Mouse (Mus musculus) spleen, embryonic (tissue): ENCODE measurements around the gene Agap1.

ENCODE experiments used
- CTCF ChIA-PET: fragments of 350-600 bp; sonication (Branson Sonifier 250); formaldehyde crosslinking; loops from one replicate; lab custom pipeline; 2022; lab: Charles Lee

Gene Agap1

DNA sequence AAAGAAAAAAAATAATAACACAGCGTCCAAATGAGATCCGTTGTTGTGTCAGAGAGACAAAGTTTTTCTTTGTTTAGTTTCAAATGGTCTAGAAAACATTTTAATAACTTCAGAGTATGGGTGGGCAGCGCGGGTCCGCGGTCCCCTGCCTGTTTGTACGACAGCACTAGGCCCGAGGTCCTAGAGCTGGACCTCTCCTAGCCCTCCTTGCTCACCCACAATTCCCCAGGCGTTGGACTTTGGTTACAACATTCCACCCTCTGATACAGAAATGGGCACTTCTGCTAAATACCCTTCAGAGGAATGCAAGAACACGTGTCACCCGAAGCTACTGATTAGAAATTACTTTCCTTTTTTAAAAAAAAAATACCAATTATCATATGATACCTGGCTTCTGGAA, 296.7 kb downstream of the Agap1 start:
- CTCF ChIA-PET, result no interaction called here

DNA sequence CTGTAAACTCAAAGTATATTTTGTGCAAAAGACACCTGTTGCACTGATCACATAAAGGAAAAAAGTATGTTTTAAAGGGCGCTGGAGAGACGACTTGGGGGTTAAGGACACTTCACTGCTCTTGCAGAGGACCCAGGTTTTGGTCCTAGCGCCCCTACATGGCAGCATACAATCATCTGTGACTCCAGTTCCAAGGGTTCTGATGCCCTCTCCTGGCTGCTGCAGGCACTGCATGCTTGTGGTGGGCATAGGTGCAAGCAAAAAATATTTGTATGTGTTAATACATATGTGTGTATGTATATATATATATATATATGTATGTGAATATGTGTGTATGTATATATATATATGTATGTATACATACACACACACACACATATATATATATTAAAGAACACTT, 298.1 kb downstream of the Agap1 start:
- CTCF ChIA-PET, result no interaction called here

DNA sequence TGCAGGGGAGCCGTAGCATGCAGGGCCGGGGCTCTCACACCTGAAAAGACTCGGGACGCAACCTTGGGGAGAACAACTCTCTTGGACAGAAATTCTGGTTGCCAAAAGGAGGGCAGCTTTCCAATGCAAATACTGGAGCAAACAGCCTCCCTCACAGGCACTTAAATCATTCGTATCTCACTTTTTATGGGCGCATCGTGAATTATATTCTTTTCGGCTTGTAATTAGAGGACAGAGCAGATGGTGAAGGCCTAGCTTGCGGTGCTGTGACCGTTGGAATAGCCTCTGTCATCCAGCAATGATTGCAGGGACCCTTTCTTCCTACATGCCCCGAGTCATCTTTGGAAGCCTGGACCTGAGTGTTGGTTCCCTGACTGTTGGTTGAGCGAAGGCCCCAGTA, 300.8 kb downstream of the Agap1 start:
- CTCF ChIA-PET, result no interaction called here

DNA sequence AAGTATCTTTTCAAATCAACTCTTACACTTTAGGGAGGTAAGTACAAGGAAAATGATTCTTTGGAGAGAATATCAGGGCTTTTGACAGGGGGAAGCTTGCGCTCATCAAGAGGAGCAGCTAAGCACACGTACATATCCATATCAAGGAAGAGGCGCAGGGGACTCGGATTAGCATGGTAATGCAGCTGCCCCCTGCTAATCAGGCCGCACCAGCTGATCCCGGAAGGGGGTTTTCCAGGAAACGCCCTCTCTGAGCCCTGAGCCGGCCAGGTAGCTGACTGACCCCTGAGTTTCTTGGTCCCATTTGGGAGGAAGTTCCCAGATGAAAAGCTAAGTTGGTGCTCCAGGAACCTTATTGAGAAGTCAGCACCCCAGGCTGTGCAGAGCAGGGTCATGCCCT, 301.8 kb downstream of the Agap1 start:
- CTCF ChIA-PET, result no interaction called here

DNA sequence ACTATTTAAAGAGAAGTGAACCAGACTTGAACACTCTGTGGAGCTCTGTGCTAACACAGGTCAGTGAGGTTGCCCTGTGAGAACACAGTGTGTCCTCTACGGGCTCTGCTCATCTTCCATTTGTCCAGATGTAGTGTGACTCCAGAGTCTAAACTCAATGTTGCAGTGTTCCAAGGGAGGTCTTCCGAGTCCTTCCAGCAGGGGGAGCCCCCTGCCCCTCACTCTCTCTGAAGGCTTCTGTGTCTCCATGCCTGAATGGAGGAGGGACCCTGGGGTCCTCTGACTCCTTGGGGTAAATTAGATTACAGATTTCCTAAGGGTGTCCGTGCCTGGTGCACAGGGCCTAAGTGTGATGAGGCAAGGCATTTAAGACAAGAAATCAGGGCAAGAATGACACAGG, 302.9 kb downstream of the Agap1 start:
- CTCF ChIA-PET, result no interaction called here

DNA sequence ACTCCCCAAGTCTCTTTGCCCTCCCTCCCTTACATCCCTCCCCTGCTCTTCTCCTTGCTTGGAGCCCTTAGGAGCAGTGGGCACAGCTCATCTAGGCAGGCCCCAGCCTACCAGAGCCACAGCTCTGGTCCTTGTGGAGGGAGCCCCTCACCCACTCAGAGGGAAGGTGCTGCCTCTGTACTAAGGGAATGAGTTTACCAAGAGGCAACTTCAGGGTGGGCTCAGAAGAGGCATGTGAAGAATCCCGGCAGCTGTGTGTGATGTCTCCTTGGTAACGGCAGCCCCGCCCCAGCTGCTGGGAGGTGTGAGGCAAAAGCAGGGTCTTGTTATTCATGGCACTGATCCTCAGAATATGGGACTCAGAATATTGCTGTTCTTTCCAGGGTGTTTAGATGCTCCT, 309.3 kb downstream of the Agap1 start:
- CTCF ChIA-PET, result no interaction called here

DNA sequence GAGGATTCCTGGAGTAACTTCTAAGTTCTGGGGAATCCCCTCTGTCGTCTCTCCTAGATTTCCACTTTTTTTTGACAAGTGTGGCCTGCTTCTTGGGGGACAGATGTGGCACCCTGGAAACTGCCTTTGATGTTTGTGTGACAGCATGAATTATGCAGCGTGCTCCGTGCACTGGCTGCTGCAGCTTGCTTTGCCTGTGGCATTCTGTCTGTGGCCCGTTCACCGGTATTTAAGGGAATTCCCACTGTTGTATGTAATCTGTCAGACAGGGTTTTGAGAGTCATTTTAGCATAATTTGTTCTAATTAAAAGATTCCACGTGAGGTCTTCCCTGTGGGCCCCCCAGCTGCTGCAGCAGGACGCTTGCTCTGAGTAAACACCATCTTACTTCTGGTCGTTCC, 312.3 kb downstream of the Agap1 start:
- CTCF ChIA-PET, result no interaction called here

DNA sequence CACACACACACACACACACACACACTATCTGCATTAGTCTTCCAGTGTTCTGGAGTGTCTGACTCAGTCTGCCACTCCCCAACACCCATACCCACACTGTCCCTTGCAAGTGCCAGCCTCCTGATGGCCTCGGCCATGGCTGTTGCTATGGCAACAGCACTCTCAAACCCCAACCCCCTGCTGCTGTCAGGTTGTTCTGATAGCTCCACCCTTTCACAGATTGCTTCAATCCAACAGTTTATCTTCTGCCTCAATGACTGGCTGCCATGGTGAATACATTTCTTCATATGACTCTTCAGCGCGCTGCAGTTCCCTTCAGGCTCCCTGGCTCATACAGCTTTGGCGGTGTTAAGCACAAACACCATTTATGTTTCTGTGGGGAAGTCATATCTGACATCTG, 315.0 kb downstream of the Agap1 start:
- CTCF ChIA-PET, result no interaction called here

DNA sequence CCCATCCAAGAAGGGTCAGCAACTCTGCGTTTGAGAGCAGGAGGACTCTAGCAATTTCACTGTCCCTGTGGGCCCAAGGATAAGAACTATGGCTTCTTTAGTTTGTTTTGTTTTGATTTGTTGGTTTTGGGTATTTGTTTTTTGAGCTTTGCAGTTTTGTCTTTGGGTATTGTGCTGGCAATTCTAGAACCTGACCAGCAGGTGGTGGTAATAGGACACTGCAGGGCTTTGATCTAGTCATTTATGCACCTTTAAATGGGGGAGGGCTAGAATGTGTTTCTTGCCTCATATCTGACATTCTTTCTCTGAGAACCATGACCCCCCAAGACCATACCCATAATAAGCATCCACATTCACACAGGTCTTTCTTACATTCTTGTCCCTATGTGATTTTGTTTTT, 315.7 kb downstream of the Agap1 start:
- CTCF ChIA-PET, result no interaction called here

DNA sequence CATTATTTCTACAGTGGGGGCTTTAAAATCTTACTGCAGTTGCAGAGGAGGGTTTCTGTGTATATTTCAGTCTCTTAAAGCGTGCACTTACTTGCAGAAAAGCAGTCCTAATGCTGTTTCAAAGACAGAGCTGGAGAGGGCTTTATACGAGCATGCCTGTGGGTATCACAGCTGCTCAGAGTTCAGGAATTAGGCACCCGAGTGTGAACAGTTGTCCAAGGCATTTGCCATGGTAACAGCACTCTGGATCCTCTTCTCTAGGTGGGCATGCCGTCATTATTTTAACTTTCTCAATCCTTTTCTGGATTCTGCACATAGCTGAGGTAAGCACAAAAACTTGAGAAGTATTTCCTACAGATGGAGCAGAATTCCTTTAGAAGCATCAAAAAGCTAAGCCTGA, 321.1 kb downstream of the Agap1 start:
- CTCF ChIA-PET, result interaction anchor here (0.6 kb wide), 1 partner anchor 163 kb away, joined by 4 read pairs; no protein-coding TSS in a partner anchor

DNA sequence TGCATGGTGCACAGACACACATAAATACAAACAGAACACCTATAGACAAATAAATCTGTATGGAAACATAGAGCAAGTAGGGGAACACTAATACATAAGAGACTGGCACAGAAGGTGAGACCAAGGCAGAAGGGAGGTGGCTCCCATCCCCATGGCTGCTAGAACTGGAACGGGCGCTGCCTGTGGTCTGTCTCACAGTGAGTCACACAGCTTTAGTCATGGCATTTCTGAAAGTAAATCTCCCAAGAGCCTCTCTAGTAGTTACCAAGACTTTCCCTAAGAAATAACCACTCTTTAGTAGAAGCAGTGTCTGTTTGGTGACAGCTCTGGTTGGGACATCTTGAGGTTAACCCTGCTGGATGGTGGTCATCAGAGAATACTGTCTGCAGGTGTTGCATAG, 326.1 kb downstream of the Agap1 start:
- CTCF ChIA-PET, result no interaction called here

DNA sequence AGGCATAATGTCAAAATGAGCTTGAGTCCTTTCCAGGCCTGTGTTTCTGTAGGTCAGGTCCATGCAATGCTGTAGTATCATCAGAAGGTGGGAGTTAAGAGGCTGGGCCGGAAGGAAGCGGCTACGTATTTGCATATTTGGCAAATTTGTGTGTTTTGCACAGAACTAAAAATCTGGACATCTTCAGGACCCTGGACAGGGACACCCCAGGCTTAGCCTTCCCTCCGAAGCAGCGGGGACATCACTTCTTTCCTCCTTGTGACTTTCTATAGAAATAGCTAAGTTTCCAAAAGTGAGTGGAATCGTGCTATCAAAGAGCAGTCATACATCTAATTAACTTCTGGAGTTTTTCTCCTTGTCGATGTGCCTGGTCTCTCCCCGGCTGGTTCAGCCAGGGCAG, 327.3 kb downstream of the Agap1 start:
- CTCF ChIA-PET, result no interaction called here

DNA sequence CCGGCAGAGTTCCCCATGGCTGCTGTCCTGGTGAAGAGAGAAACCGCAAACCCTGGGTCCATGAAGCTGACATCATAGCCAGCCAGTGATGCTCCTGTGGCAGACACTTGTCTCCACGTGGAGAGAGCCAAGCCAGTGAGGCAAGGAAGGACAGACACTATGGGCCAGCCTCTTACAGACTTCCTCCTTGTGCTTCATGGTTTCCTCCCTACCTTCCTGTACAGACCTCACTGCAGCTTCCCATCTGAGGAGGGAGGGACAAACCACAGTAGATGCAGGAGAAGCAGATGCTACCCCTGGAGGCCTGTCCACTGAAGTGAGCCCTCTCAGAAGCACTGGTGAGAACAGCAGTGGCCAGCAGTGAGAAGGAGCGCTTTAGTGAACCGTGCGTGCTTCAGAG, 332.2 kb downstream of the Agap1 start:
- CTCF ChIA-PET, result no interaction called here

DNA sequence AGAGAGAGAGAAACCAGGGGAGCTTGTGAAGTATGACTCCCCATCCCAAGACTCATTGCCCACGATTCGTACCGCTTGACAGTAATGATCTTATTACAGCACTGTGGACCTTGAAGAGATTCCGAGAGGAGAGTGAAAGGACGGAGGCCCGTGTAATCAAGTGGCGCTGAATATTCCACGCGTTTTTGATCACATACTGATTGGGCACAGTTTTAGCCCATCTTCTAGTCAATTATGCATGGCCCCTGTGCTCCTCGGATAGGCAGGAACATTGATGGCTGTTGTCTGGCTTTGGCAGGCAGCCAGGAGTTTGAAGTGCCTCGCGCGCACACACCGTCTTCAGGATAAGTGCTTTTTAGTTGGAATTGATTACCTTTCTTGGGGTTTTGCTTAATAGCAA, 344.1 kb downstream of the Agap1 start:
- CTCF ChIA-PET, result no interaction called here

DNA sequence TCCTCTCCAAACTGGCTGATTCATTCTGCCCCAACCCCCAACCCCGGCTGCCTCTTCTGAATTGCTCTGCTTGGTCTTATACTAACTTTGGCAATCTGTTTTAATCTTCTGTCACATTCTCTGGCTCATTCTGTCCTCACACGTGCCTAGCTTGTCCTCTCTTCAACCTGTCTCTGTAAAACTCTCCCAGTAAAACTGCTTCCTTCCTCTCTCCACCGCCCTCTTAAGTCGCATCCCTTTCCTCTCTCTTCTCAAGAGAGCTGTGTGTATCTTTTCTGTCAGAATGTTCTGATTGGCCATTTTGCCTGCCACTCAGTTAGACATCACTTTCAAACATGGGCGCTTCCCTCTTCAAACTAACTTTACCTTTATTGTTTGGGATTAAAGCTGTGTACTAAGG, 346.9 kb downstream of the Agap1 start:
- CTCF ChIA-PET, result no interaction called here

DNA sequence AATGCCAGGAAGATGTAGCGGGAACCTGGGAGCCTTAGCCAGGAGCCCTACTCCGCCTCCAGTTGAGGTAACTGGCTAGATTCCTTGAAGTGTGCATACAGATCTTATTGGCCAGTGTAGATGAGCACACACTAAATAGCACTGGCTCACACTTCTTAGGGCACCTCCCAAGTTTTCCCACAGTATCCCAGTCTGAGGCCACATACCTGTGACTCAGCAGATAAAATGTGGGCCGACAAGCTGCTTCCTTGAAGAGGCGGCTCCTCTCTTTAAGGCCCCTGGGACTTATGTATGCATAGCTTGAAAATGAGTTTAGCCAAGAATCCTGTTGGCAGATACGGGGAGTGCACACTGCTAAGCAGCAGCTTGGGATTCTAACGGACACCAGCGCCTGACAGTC, 350.4 kb downstream of the Agap1 start:
- CTCF ChIA-PET, result no interaction called here

DNA sequence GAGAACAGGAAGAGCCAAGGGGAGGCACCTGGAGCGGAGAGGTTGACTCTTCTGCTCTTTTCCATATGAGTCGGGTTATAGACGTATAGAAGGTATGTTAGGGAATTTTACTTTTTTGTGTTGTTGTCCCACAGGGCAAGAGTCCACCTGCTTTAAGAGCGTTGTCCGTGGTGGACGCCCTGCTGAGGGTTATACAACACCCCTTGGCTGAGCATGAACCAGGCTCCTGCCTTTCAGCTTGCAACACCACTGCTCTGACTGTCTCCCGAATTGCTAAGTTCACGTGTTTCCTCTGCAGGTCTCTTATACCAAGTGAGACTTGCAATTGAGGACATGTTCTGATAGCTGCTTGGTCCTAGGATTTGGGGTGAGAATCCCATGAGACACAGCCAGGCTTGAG, 358.2 kb downstream of the Agap1 start:
- CTCF ChIA-PET, result no interaction called here

DNA sequence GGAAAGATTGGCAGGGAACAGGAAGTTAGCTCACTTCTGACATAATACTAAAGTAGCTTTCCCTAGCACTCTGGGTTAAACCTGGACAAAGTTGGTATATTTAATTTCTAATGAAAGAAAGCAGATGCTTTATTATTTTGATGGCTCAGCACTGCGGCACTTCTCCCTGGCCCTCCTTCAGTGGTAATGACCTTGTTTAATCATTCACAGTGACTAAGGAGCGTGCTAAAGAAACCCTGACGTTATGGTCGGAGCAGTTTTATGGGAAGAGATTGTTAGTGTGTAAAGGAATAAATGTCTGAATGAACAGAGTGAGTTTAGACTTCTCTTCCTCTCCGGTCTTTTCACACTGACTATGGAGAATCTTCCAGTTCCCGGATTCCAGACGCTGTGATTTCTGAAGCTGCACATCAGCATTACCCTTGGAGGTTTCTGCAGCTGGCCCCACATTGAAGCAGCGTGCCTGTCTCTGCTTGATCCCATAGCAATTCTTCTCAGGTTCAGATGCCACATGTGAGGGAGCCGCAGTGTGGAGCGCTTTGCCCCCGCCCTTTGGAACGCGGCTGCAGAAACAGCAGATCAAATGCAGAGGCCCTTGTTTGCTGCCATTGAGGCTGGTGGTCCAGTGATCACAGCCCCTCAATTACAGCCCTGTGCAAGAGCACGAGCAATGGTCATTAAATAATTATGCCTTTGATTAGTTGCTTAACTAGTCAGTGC, 362.0 kb downstream of the Agap1 start:
- CTCF ChIA-PET, result no interaction called here

DNA sequence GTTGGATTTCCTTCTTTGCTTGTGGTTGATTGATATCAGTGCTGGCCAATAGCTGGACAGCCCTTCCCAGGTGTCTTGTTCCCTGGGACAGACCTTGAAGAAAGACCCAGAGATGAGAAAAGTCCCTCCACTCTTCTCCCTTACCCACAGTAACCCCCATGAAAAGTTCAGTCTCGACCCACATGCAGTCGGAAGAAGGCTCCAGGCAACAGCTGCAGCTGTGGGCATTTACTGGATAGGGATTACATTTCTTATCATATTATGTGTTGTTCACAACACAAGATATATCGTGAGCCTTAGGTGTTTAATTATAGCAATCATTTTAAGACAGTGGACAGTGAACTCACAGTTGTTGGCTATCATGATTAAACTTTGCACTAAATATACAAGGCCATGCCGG, 367.2 kb downstream of the Agap1 start:
- CTCF ChIA-PET, result no interaction called here

DNA sequence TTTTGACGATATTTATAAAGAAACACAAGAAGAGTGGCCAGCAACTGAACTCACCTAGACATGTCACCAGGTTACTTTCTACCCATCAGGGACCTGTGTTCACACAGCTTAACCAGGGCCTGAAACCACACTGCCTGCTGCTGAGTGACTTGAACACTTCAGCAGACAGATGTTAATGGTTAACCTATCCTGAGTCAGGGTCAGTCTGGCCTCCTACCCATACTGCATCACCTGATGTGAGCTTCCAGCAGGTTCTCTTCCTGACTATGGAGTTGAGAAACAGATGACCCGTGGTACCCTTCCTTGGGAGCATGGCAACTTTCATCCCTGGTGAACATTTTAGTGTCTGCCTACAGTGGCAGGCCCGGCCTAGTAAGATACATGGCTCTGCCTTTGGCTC, 367.8 kb downstream of the Agap1 start:
- CTCF ChIA-PET, result no interaction called here

DNA sequence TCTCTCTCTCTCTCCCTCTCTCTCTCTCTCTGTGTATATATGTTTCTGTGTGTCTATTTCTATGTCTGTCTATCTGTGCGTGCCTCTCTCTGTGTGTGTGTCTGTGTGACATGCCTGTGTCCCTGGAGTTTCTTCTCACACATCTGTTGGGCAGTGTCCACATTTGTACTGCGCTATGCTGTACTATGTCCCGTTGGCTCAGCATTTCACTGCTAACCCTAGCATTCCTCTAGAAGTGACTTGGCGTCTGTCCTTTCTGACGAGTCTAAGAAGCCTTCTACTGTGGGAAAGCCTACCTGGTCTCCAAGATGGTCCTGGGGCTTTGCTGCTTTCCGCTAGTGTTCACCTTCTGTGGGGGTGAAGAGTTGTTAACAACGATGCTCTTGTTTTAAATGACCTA, 368.4 kb downstream of the Agap1 start:
- CTCF ChIA-PET, result no interaction called here

DNA sequence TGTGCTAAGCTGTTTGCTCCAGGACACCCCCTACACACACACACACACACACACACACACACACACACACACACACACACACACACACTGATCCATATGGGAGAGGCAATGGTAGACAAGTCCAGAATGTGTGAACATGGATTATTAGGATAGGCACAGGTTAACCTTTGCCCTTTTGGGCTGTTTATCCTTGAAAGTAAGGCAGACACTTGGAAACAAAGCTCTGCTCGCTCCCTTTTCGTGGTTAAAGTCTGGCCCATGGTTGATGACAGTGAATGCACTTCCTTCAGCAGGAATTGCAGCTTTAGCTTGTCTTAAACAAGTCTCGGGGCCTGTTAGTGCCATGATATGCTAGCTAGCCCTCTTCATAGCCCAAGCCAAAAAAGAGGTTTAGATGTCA, 372.4 kb downstream of the Agap1 start:
- CTCF ChIA-PET, result no interaction called here

DNA sequence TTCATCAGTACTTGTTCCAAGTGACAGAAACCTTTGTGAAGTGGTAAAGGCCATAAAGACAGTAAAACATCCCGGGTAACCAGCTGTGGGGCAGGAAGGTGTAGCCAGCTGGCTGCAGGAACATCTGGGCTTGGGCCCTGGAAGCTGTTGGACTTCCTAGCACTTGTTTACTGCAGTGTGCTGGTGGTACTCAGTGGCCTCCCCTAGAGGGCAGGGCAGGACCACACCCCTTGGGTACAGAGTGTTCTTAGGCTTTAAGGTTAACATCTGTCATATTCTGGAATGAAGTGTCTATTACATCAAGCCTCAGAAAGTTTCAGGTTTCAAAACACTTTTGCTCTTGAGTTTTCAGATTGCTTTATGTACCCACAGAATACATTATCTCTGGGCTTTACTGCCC, 376.5 kb downstream of the Agap1 start:
- CTCF ChIA-PET, result no interaction called here

DNA sequence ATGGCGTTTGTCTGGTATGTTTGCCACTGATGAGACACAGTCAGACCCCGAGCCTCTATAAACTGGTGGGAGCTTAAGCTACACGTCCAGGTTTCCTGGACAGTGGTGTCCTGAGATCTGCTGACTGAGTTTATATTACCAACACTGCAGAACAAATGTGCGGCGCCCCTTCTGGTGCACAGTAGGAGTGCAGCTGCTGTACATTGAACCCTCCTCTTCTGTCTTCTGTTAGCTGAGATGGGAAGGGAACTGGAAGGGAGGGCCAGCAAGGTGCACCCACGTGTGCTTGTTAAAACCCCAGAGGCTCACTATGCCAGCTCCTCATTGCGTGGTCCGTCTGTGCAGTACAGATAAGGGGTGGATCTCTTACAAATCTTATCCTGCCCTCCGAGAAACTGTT, 389.5 kb downstream of the Agap1 start:
- CTCF ChIA-PET, result interaction anchor here (0.5 kb wide), 1 partner anchor 1399 kb away, joined by 18 read pairs; no protein-coding TSS in a partner anchor
